Mouse (Mus musculus) embryonic facial prominence, embryonic 11.5 days (tissue): ENCODE data around the gene G430095P16Rik. TPM values are rescaled to one million over a fixed set of nuclear protein-coding genes. Genes with fewer than 3 reads are reported as not detected.

ENCODE experiments used
- ATAC-seq: fragments of 200-750 bp; cut with Nextera tagmentation; replicated peaks from 2 replicates; pipeline ENCODE4 v1.8.0; 2017; ENCODE audit warnings: low read depth; ENCODE audit not compliant: insufficient number of reproducible peaks, low FRiP score, low TSS enrichment
- DNase-seq: peaks from one replicate; pipeline ENCODE4 v3.0.0-alpha.2; 2015; ENCODE audit warnings: low spot score
- H3K27ac ChIP-seq: fragments of 300-500 bp; sonication (generic); replicated peaks from 2 replicates; pipeline ENCODE4 v1.5.1; 2014; ENCODE audit warnings: mild to moderate bottlenecking, low read depth, low read length, control low read depth
- H3K27me3 ChIP-seq: fragments of 300-500 bp; sonication (generic); 2 replicates; pipeline ENCODE4 v1.6.1; 2014; ENCODE audit warnings: mild to moderate bottlenecking, low read length, moderate library complexity, mixed read lengths; ENCODE audit not compliant: control insufficient read depth, insufficient read depth
- H3K36me3 ChIP-seq: fragments of 300-500 bp; sonication (generic); replicated peaks from 2 replicates; pipeline ENCODE4 v1.6.1; 2014; ENCODE audit warnings: low read depth, mild to moderate bottlenecking, low read length, moderate library complexity, mixed read lengths; ENCODE audit not compliant: control insufficient read depth, insufficient read depth
- H3K4me1 ChIP-seq: fragments of 300-500 bp; sonication (generic); 2 replicates; pipeline ENCODE4 v1.6.1; 2014; ENCODE audit warnings: low read length, mixed read lengths; ENCODE audit not compliant: control insufficient read depth, insufficient read depth
- H3K4me2 ChIP-seq: fragments of 300-500 bp; sonication (generic); 2 replicates; pipeline ENCODE4 v1.6.1; 2014; ENCODE audit warnings: low read depth, mild to moderate bottlenecking, control low read depth, low read length, moderate library complexity
- H3K4me3 ChIP-seq: fragments of 300-500 bp; sonication (generic); 2 replicates; pipeline ENCODE4 v1.5.1; 2014; ENCODE audit warnings: low read depth, low read length, control low read depth
- H3K9ac ChIP-seq: fragments of 300-500 bp; sonication (generic); replicated peaks from 2 replicates; pipeline ENCODE4 v1.6.1; 2014; ENCODE audit warnings: mild to moderate bottlenecking, control low read depth, low read length
- H3K9me3 ChIP-seq: fragments of 300-500 bp; sonication (generic); replicated peaks from 2 replicates; pipeline ENCODE4 v1.6.1; 2016; ENCODE audit warnings: mild to moderate bottlenecking, low read length, inconsistent platforms, mixed read lengths; ENCODE audit not compliant: control insufficient read depth
- WGBS: fragments of 180-500 bp; shearing (Covaris S2); extraction: QIAGEN DNeasy Blood & Tissue Kit; methylation state at CpG from one replicate; pipeline ENCODE4 v1.1.7; 2014; 5-methylcytosine and 5-hydroxymethylcytosine counted together
- polyA plus RNA-seq: library from polyadenylated mRNA; unstranded; fragments of >200 nt; fragmentation: Nextera tagmentation; extraction: Ambion mirVana; gene quantifications from 2 replicates; pipeline ENCODE4 v1.2.1, GENCODE M21; 2014

Gene G430095P16Rik
- polyA plus RNA-seq, 1 experiment from 2014 or later = 3.6 TPM

- no peak overlapping the region for H3K9ac ChIP-seq
- peaks cover 88% of the 10 kb centered on the region for H3K27me3 ChIP-seq
- no peak overlapping the region for H3K4me3 ChIP-seq
- H3K36me3 ChIP-seq = no peaks in the 10 kb centered on the region
- peaks cover 9% of the 10 kb centered on the region for H3K4me1 ChIP-seq
- no peaks in the 10 kb centered on the region for H3K9me3 ChIP-seq
- DNase-seq (no peak), ATAC-seq (no peak)
- 86% methylated on average over 14 of the region's 14 CpGs for WGBS
- no peak overlapping the region for H3K4me2 ChIP-seq
- no peak overlapping the region for H3K27ac ChIP-seq
These were observed 45.7 kb downstream of the G430095P16Rik start for GRCm38 (mm10) chr8:84768343-84769095.

- 83% methylated on average over 8 of the region's 8 CpGs for WGBS
- Histone ChIP-seq H3K4me2 (no peak overlapping the region), H3K4me1 (peaks cover 9% of the 10 kb centered on the region), H3K9ac (no peak overlapping the region), H3K4me3 (no peak overlapping the region), H3K27me3 (peaks cover 85% of the 10 kb centered on the region), H3K27ac (no peak overlapping the region), H3K9me3 (no peaks in the 10 kb centered on the region), H3K36me3 (no peaks in the 10 kb centered on the region)
- DNase-seq = no peak
- ATAC-seq = no peak
These were observed 46.5 kb downstream of the G430095P16Rik start for GRCm38 (mm10) chr8:84769324-84769723.

GRCm38 (mm10) chr8:84770100-84770953, 47.5 kb downstream of the G430095P16Rik start:
- no peaks in the 10 kb centered on the region for H3K36me3 ChIP-seq
- WGBS = 29% methylated on average over 12 of the region's 12 CpGs
- no peak overlapping the region for H3K4me2 ChIP-seq
- H3K9me3 ChIP-seq = no peaks in the 10 kb centered on the region
- peaks cover 8% of the 10 kb centered on the region for H3K4me1 ChIP-seq
- ATAC-seq = no peak
- no peak overlapping the region for H3K4me3 ChIP-seq
- H3K9ac ChIP-seq = no peak overlapping the region
- no peak overlapping the region for H3K27ac ChIP-seq
- peaks cover 81% of the 10 kb centered on the region for H3K27me3 ChIP-seq
- DNase-seq = no peak

- Histone ChIP-seq H3K9ac (no peak overlapping the region), H3K4me2 (no peak overlapping the region), H3K4me1 (peaks cover 5% of the 10 kb centered on the region; the same call in 1 of the 2 replicates), H3K4me3 (no peak overlapping the region), H3K27ac (no peak overlapping the region), H3K27me3 (peaks cover 81% of the 10 kb centered on the region), H3K36me3 (no peaks in the 10 kb centered on the region), H3K9me3 (no peaks in the 10 kb centered on the region)
- DNase-seq (no peak), ATAC-seq (no peak)
- 14% methylated on average over 5 of the region's 5 CpGs for WGBS
These were observed 48.3 kb downstream of the G430095P16Rik start for GRCm38 (mm10) chr8:84771000-84771687.

GRCm38 (mm10) chr8:84771941-84772378, 49.2 kb downstream of the G430095P16Rik start:
- ATAC-seq (no peak), DNase-seq (no peak)
- WGBS = 1% methylated on average over 34 of the region's 34 CpGs
- Histone ChIP-seq H3K27me3 (peaks cover 81% of the 10 kb centered on the region), H3K36me3 (no peaks in the 10 kb centered on the region), H3K4me3 (no peak overlapping the region), H3K4me1 (peaks cover 5% of the 10 kb centered on the region; the same call in 1 of the 2 replicates), H3K27ac (no peak overlapping the region), H3K4me2 (no peak overlapping the region; the same call in 1 of the 2 replicates), H3K9me3 (no peaks in the 10 kb centered on the region), H3K9ac (no peak overlapping the region)

- ATAC-seq = no peak
- Histone ChIP-seq H3K4me2 (no peak overlapping the region), H3K4me1 (peaks cover 5% of the 10 kb centered on the region; the same call in 1 of the 2 replicates), H3K36me3 (no peaks in the 10 kb centered on the region), H3K9ac (no peak overlapping the region), H3K9me3 (no peaks in the 10 kb centered on the region), H3K27ac (no peak overlapping the region), H3K27me3 (peaks cover 80% of the 10 kb centered on the region), H3K4me3 (no peak overlapping the region)
- DNase-seq = no peak
- WGBS = 0% methylated on average over 3 of the region's 3 CpGs
These were observed 49.8 kb downstream of the G430095P16Rik start for GRCm38 (mm10) chr8:84772628-84773027.

GRCm38 (mm10) chr8:84773304-84773703, 50.5 kb downstream of the G430095P16Rik start:
- H3K9me3 ChIP-seq = no peaks in the 10 kb centered on the region
- ATAC-seq (no peak), DNase-seq (no peak)
- H3K27ac ChIP-seq = no peak overlapping the region
- peak overlapping the region; percentile 38 for H3K4me2 ChIP-seq
- 2% methylated on average over 9 of the region's 9 CpGs for WGBS
- H3K27me3 ChIP-seq = peaks cover 82% of the 10 kb centered on the region
- H3K9ac ChIP-seq = no peak overlapping the region
- H3K4me3 ChIP-seq = no peak overlapping the region
- peaks cover 5% of the 10 kb centered on the region; the same call in 1 of the 2 replicates for H3K4me1 ChIP-seq
- H3K36me3 ChIP-seq = no peaks in the 10 kb centered on the region
